Mouse (Mus musculus) G1E (cell line): ENCODE measurements around the gene Gpr37l1.

Experiments used
- CTCF ChIP-seq: IDR thresholded peaks from 2 replicates; pipeline ENCODE4 v1.5.1; 2012; ENCODE audit warnings: low read depth, low read length, inconsistent platforms, mixed read lengths
- GATA1 ChIP-seq: IDR thresholded peaks from 2 replicates; pipeline ENCODE4 v1.6.1; 2012; ENCODE audit warnings: borderline replicate concordance, low read length, inconsistent platforms, mixed read lengths
- POLR2AphosphoS5 ChIP-seq: IDR thresholded peaks from 2 replicates; pipeline ENCODE4 v1.6.1; 2012; ENCODE audit warnings: low read depth, low read length, inconsistent platforms; ENCODE audit not compliant: insufficient replicate concordance
- TAL1 ChIP-seq: conservative IDR thresholded peaks from 2 replicates; pipeline ENCODE4 v1.6.1; 2012; ENCODE audit warnings: low read depth, low read length, inconsistent platforms, mixed read lengths

- no peak for TF ChIP-seq CTCF
- TF ChIP-seq GATA1: no peak
- no peak for TF ChIP-seq POLR2AphosphoS5
- no peak for TF ChIP-seq TAL1
Observed at GRCm38 (mm10) chr1:135131560-135131959, 35.9 kb downstream of the Gpr37l1 start.
